Mouse (Mus musculus): ENCODE data around the gene Olfr30. TPM values are rescaled to one million over a fixed set of nuclear protein-coding genes. Genes with fewer than 3 reads are reported as not detected.

The Olfr30 gene
- polyA plus RNA-seq, 1 experiment from 2014 or later: not detected

Other genes with a start within 250 kb of the Olfr30 start
- gene 4930438A08Rik, start 187.5 kb downstream of the Olfr30 start, polyA plus RNA-seq (2015; fragmentation: Nextera tagmentation; extraction: Ambion mirVana): 0.08 TPM in 1 of 2 replicates, not detected in the other
- 26.7 and 27.1 TPM in 2 replicates for gene Zfp692, start 155.2 kb downstream of the Olfr30 start, polyA plus RNA-seq (2015; fragmentation: Nextera tagmentation; extraction: Ambion mirVana)
- 38.4 and 40.2 TPM in 2 replicates for gene Zfp672, start 131.9 kb downstream of the Olfr30 start, polyA plus RNA-seq (2015; fragmentation: Nextera tagmentation; extraction: Ambion mirVana)
- 48.5 and 49.9 TPM in 2 replicates for gene Sh3bp5l, start 131.5 kb downstream of the Olfr30 start, polyA plus RNA-seq (2015; fragmentation: Nextera tagmentation; extraction: Ambion mirVana)
- gene Lypd8, start 83.2 kb downstream of the Olfr30 start, polyA plus RNA-seq (2015; fragmentation: Nextera tagmentation; extraction: Ambion mirVana): not detected in 2 replicates
- not detected in 2 replicates for gene 1810065E05Rik, start 41.2 kb downstream of the Olfr30 start, polyA plus RNA-seq (2015; fragmentation: Nextera tagmentation; extraction: Ambion mirVana)
- gene Gm12253, start 29.7 kb downstream of the Olfr30 start, polyA plus RNA-seq (2015; fragmentation: Nextera tagmentation; extraction: Ambion mirVana): not detected in 2 replicates
- gene Lypd9, start 9.3 kb downstream of the Olfr30 start, polyA plus RNA-seq (2015; fragmentation: Nextera tagmentation; extraction: Ambion mirVana): not detected in 2 replicates
- gene Olfr332, start 30.3 kb upstream of the Olfr30 start, polyA plus RNA-seq (2015; fragmentation: Nextera tagmentation; extraction: Ambion mirVana): not detected in 2 replicates
- not detected in 2 replicates for gene Olfr331, start 40.3 kb upstream of the Olfr30 start, polyA plus RNA-seq (2015; fragmentation: Nextera tagmentation; extraction: Ambion mirVana)
- not detected in 2 replicates for gene Olfr330, start 72.6 kb upstream of the Olfr30 start, polyA plus RNA-seq (2015; fragmentation: Nextera tagmentation; extraction: Ambion mirVana)
- gene Olfr329-ps, start 84.2 kb upstream of the Olfr30 start, polyA plus RNA-seq (2015; fragmentation: Nextera tagmentation; extraction: Ambion mirVana): not detected in 2 replicates
- gene Olfr328, start 93.4 kb upstream of the Olfr30 start, polyA plus RNA-seq (2015; fragmentation: Nextera tagmentation; extraction: Ambion mirVana): 0.09 TPM in 1 of 2 replicates, not detected in the other
- not detected in 2 replicates for gene Olfr224, start 108.3 kb upstream of the Olfr30 start, polyA plus RNA-seq (2015; fragmentation: Nextera tagmentation; extraction: Ambion mirVana)
- not detected in 2 replicates for gene Olfr325, start 115.5 kb upstream of the Olfr30 start, polyA plus RNA-seq (2015; fragmentation: Nextera tagmentation; extraction: Ambion mirVana)
- not detected in 2 replicates for gene Olfr324, start 132.8 kb upstream of the Olfr30 start, polyA plus RNA-seq (2015; fragmentation: Nextera tagmentation; extraction: Ambion mirVana)
- gene 2210407C18Rik, start 153.8 kb upstream of the Olfr30 start, polyA plus RNA-seq (2015; fragmentation: Nextera tagmentation; extraction: Ambion mirVana): not detected in 2 replicates
- not detected in 2 replicates for gene Olfr323, start 168.2 kb upstream of the Olfr30 start, polyA plus RNA-seq (2015; fragmentation: Nextera tagmentation; extraction: Ambion mirVana)
- gene Trim58, start 178.2 kb upstream of the Olfr30 start, polyA plus RNA-seq (2015; fragmentation: Nextera tagmentation; extraction: Ambion mirVana): 0.14 and 0.19 TPM in 2 replicates
- gene Olfr322, start 196.5 kb upstream of the Olfr30 start, polyA plus RNA-seq (2015; fragmentation: Nextera tagmentation; extraction: Ambion mirVana): not detected in 2 replicates
- gene Olfr320, start 218.8 kb upstream of the Olfr30 start, polyA plus RNA-seq (2015; fragmentation: Nextera tagmentation; extraction: Ambion mirVana): not detected in 2 replicates
- gene Olfr319, start 236.9 kb upstream of the Olfr30 start, polyA plus RNA-seq (2015; fragmentation: Nextera tagmentation; extraction: Ambion mirVana): not detected in 2 replicates

Measured in hindbrain, embryonic 13.5 days (tissue).